Comparison of ENCODE assay signal across 17 mouse cellular contexts in the genomic region with DNA sequence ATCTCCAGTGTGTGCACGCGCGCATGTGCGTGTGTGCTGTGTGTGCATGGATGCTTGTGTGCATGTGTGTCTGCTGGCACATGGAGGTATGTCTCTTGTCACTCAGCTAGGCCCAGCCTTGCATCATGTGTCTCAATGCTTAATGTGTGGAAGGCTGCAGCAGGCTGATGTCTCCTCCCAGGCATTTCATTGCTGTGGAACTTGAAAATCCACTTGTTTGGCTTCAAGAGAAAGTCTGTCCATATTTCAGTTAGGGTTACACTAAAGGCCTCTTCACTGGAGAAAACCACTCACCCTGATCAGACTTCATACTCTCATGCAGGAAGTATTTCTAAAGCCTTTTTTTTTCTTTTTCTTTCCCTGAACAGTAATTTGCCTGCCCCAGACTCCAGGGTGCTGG. TPM values are rescaled to one million over a fixed set of nuclear protein-coding genes. Genes with fewer than 3 reads are reported as not detected.
DNase-seq lines count a peak whose midpoint lies in the region; ATAC-seq and TF ChIP-seq lines count a peak whose summit lies in the region.
"Had no signal": no experiment of that assay in that cellular context is flagged by ENCODE, and none has a peak within 500 bp of the region (broad histone marks: within the 10 kb centered on the region; RNA-seq: fewer than 3 reads in every experiment).

No protein-coding gene starts in this region.

- no peak overlapping the region for H3K9ac ChIP-seq in embryonic facial prominence, embryonic 12.5 days
- H3K9ac ChIP-seq in lung, embryonic 14.5 days: no peak overlapping the region
- no peak overlapping the region for H3K9ac ChIP-seq in stomach, embryonic 16.5 days (ENCODE audit: low read length)
- H3K9ac ChIP-seq: forebrain, embryonic 13.5 days; limb, embryonic 12.5 days; liver, embryonic 14.5 days had no signal

- H3K4me1 ChIP-seq in embryonic facial prominence, embryonic 12.5 days: no peaks in the 10 kb centered on the region
- peaks cover 22% of the 10 kb centered on the region for H3K4me1 ChIP-seq in embryonic facial prominence, embryonic 10.5 days
- peaks cover 13% of the 10 kb centered on the region; the same call in 1 of the 2 replicates for H3K4me1 ChIP-seq in lung, embryonic 14.5 days (ENCODE audit: insufficient read depth)
- H3K4me1 ChIP-seq in stomach, embryonic 16.5 days (ENCODE audit: control insufficient read depth, insufficient read depth, low read length): peaks cover 31% of the 10 kb centered on the region
- H3K4me1 ChIP-seq: forebrain, embryonic 13.5 days had no signal

- H3K27me3 ChIP-seq in embryonic facial prominence, embryonic 12.5 days: no peaks in the 10 kb centered on the region
- H3K27me3 ChIP-seq in embryonic facial prominence, embryonic 10.5 days (replicated peaks; ENCODE audit: low read depth, poor library complexity, severe bottlenecking): no peaks in the 10 kb centered on the region
- no peaks in the 10 kb centered on the region for H3K27me3 ChIP-seq in lung, embryonic 14.5 days (ENCODE audit: insufficient read depth, low read length)
- H3K27me3 ChIP-seq in stomach, embryonic 16.5 days (ENCODE audit: control insufficient read depth, insufficient read depth, low read length): no peaks in the 10 kb centered on the region
- H3K27me3 ChIP-seq: forebrain, embryonic 13.5 days; limb, embryonic 12.5 days had no signal

- H3K27ac ChIP-seq in embryonic facial prominence, embryonic 12.5 days: 0 out of 2 replicates have a peak overlapping the region, but pooled peaks have one; percentile 33
- H3K27ac ChIP-seq in embryonic facial prominence, embryonic 10.5 days (replicated peaks): no peak overlapping the region
- H3K27ac ChIP-seq in lung, embryonic 14.5 days (ENCODE audit: low read depth): peak overlapping the region; percentile 84
- peak overlapping the region; percentile 79 for H3K27ac ChIP-seq in stomach, embryonic 16.5 days (ENCODE audit: low read length)
- H3K27ac ChIP-seq: forebrain, embryonic 13.5 days; limb, embryonic 12.5 days; liver, embryonic 14.5 days had no signal

- no peak for DNase-seq in embryonic facial prominence, embryonic 10.5 days (ENCODE audit: low spot score)
- peak; percentile 65 for DNase-seq in lung, embryonic 14.5 days
- no peak for DNase-seq in lung, postnatal 14 days
- peak; percentile 87 for DNase-seq in fat pad, adult 2 months (ENCODE audit: extremely low read depth, low read depth, low spot score)
- DNase-seq in adrenal gland, postnatal 10 days: no peak
- DNase-seq: adrenal gland, postnatal 14 days; cerebellum, adult 2 months; kidney, adult 8-10 months; layer of hippocampus, adult 9-11 months; right cerebral cortex, adult 18-20 months; thymus, postnatal 25 days had no signal

- WGBS in embryonic facial prominence, embryonic 12.5 days: 94% methylated on average over 4 of the region's 4 CpGs
- 95% methylated on average over 4 of the region's 4 CpGs for WGBS in embryonic facial prominence, embryonic 10.5 days
- WGBS in lung, embryonic 14.5 days: 91% methylated on average over 4 of the region's 4 CpGs
- 96% methylated on average over 4 of the region's 4 CpGs for WGBS in stomach, embryonic 16.5 days

- no peak for ATAC-seq in embryonic facial prominence, embryonic 12.5 days (ENCODE audit: insufficient number of reproducible peaks, insufficient read depth, low FRiP score, low TSS enrichment)
- ATAC-seq in lung, embryonic 14.5 days (ENCODE audit: insufficient read depth): peak; percentile 39; the same call in 1 of the 2 replicates
- ATAC-seq in stomach, embryonic 16.5 days (ENCODE audit: insufficient read depth, low FRiP score): no peak
- ATAC-seq in frontal cortex, adult (ENCODE audit: low TSS enrichment): no peak
- ATAC-seq: forebrain, embryonic 13.5 days had no signal

- TF ChIP-seq CTCF in lung, embryonic 14.5 days (IDR thresholded peaks at IDR 0.05; ENCODE audit: low read depth): no peak

- H3K4me2 ChIP-seq in embryonic facial prominence, embryonic 12.5 days (replicated peaks): no peak overlapping the region
- H3K4me2 ChIP-seq in lung, embryonic 14.5 days: 0 out of 2 replicates have a peak overlapping the region, but pooled peaks have one; percentile 4
- H3K4me2 ChIP-seq in stomach, embryonic 16.5 days (ENCODE audit: low read depth, low read length): no peak overlapping the region
- H3K4me2 ChIP-seq: forebrain, embryonic 13.5 days; limb, embryonic 12.5 days had no signal

- H3K4me3 ChIP-seq in embryonic facial prominence, embryonic 12.5 days: no peak overlapping the region
- H3K4me3 ChIP-seq in embryonic facial prominence, embryonic 10.5 days: no peak overlapping the region
- no peak overlapping the region for H3K4me3 ChIP-seq in lung, embryonic 14.5 days (ENCODE audit: low read depth, low read length)
- no peak overlapping the region for H3K4me3 ChIP-seq in stomach, embryonic 16.5 days (replicated peaks; ENCODE audit: low read length)
- H3K4me3 ChIP-seq: forebrain, embryonic 13.5 days; limb, embryonic 12.5 days had no signal

- no peaks in the 10 kb centered on the region for H3K9me3 ChIP-seq in embryonic facial prominence, embryonic 12.5 days
- no peaks in the 10 kb centered on the region for H3K9me3 ChIP-seq in embryonic facial prominence, embryonic 10.5 days
- H3K9me3 ChIP-seq in lung, embryonic 14.5 days (ENCODE audit: low read depth, low read length): no peaks in the 10 kb centered on the region
- no peaks in the 10 kb centered on the region for H3K9me3 ChIP-seq in stomach, embryonic 16.5 days (replicated peaks; ENCODE audit: control insufficient read depth, low read length)
- H3K9me3 ChIP-seq: forebrain, embryonic 13.5 days; limb, embryonic 12.5 days had no signal

- peaks cover 9% of the 10 kb centered on the region for H3K36me3 ChIP-seq in embryonic facial prominence, embryonic 12.5 days
- peaks cover 38% of the 10 kb centered on the region for H3K36me3 ChIP-seq in embryonic facial prominence, embryonic 10.5 days (replicated peaks)
- H3K36me3 ChIP-seq in lung, embryonic 14.5 days (ENCODE audit: insufficient read depth): peaks cover 2% of the 10 kb centered on the region; the same call in 1 of the 2 replicates
- no peaks in the 10 kb centered on the region for H3K36me3 ChIP-seq in stomach, embryonic 16.5 days (ENCODE audit: control insufficient read depth, insufficient read depth, low read length)

RNA-seq across cellular contexts. Expression of gene Fasn, which starts 28.8 kb away (rescaled TPM):
- 74.2 and 77.0 TPM in 2 replicates for polyA plus RNA-seq in embryonic facial prominence, embryonic 12.5 days (2016; fragmentation: Nextera tagmentation; extraction: Ambion mirVana)
- 121 and 132 TPM in 2 replicates for polyA plus RNA-seq in embryonic facial prominence, embryonic 10.5 days (2016; fragmentation: Nextera tagmentation; extraction: Ambion mirVana)
- 83.3 and 95.5 TPM in 2 replicates for polyA plus RNA-seq in lung, embryonic 14.5 days (2014; fragmentation: Nextera tagmentation; extraction: Ambion mirVana)
- 51.9 and 55.3 TPM in 2 replicates for polyA plus RNA-seq in stomach, embryonic 16.5 days (2015; fragmentation: Nextera tagmentation; extraction: Ambion mirVana)
- 100 to 1,000 TPM in 1 of 2 experiments, 10 to 100 TPM in 1; 93.1 to 104 TPM for total RNA-seq in adrenal gland, postnatal 10 days (2021)

RNA-seq across cellular contexts. Expression of gene Dus1l, which starts 57.0 kb away (rescaled TPM):
- 66.1 and 70.5 TPM in 2 replicates for polyA plus RNA-seq in embryonic facial prominence, embryonic 12.5 days (2016; fragmentation: Nextera tagmentation; extraction: Ambion mirVana)
- 96.6 and 101 TPM in 2 replicates for polyA plus RNA-seq in embryonic facial prominence, embryonic 10.5 days (2016; fragmentation: Nextera tagmentation; extraction: Ambion mirVana)
- 77.2 and 87.4 TPM in 2 replicates for polyA plus RNA-seq in lung, embryonic 14.5 days (2014; fragmentation: Nextera tagmentation; extraction: Ambion mirVana)
- 60.6 and 69.3 TPM in 2 replicates for polyA plus RNA-seq in stomach, embryonic 16.5 days (2015; fragmentation: Nextera tagmentation; extraction: Ambion mirVana)
- total RNA-seq in adrenal gland, postnatal 10 days (2021): 10 to 100 TPM; 61.2 to 64.3 TPM

Comparison
In these comparisons a context has a peak if more than half of its experiments do, and no peak if none do; other contexts are left out.
1. DNase-seq: peak in lung, embryonic 14.5 days (single experiment) and fat pad, adult 2 months (single experiment); none in embryonic facial prominence, embryonic 10.5 days (single experiment), lung, postnatal 14 days (single experiment) and adrenal gland, postnatal 10 days (single experiment).